Mouse (Mus musculus) forelimb bud, embryonic 11.5 days (tissue): Measurements from ENCODE around the gene Lrrc4.
A peak's percentile ranks its signal among the peaks of the same experiment; 100 is the strongest.

Experiments used
- DNase-seq: peaks from one replicate; pipeline ENCODE4 v3.0.0-alpha.2; 2012; ENCODE audit warnings: low read depth, low spot score

Lrrc4 gene

DNA sequence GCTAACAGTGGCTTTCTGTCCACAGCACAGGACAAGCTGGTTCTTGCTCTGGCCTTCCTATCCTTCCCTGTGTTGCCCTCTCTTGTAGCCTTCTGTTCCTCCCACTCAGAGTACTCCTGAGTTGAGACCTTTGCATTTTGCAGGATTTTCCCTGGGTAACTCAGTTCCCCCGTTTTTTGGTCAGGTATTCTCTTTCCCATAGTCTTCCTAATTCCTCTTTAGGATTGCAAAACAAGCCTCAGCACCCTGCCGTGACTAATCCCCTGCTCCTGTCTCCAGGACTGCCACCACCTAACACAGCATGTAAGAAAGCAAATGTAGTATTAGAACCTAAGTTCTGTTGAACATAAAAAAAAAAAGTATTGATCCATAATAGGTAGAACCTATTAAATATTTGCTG is 60.2 kb downstream of the Lrrc4 start:
- no peak for DNase-seq

DNA sequence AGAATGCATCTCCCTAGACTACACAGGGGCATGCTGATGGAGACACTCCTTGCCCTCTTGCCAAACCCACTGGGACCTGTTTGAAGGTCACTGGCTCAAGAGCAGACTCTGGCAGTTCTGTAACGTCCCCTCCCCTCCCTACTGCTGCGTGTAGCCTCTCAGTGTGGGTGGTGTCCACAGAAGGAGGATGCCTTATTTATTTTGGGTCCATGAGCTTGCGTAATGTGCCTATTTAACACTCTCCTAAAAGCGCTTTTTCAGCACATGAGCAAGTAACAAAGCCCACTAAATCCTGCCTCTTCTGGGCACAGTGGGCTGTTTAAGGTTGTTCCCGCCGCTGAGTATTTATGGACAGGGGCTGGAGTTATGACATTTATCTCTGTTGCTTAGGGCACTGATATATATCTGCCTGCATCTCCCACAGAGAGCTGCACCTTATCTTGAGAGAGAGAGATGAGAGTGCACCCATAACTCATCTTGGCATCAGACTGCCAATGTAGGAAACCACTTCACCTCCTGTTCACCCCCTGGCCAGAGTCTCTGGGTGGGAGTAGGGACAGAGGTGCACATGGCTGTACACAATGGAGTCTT is 63.6 kb downstream of the Lrrc4 start:
- DNase-seq = no peak

DNA sequence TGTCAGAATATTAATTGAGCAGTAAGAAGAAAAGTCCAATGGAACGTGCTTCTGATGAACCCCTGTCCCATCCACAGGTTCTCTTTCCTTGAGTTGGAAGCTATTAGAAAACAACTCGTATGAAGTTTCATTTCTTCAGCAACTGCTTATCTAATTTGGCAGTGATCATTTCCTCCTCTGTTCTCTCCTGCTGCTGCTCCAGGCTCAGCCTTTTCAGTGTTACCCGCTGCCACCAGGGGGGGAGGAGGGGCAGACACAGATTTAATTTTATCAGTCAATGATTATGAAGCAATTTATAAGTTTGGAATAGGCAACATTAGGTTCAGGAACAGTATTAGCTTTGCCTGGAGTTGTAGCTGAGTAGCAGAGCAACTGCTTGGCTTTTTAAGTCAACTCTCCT is 64.9 kb downstream of the Lrrc4 start:
- DNase-seq = no peak

DNA sequence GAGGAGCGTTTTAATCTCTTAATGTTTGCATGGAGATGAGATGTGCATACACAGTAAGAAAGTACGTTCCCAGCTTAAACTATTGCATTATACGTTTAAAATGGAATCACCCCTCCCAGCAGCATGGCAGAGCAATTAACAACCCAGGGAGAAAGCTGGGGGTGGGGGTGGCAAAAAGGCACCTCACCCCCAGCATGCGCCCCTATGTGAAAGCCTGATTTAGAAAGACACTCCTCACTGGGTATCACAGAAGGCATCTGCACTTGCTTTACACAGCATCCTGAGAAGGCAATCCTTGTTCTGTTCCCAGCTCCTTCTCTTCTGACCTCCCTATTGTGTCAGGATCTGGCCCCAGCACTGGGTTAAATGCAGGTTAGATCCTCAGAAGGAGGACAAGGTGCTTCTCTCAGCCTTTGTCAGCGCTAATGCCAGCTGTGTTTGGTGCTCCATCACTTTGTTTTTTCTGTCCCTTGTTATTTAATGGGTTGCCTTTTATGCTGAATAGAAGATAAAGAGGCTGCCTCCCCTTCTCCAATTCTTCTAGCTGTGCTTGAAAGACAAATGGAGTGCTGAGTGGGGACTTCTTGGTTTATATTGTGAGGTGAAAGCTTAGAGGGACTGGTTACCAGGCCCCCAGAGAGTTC is 69.3 kb downstream of the Lrrc4 start:
- no peak for DNase-seq

DNA sequence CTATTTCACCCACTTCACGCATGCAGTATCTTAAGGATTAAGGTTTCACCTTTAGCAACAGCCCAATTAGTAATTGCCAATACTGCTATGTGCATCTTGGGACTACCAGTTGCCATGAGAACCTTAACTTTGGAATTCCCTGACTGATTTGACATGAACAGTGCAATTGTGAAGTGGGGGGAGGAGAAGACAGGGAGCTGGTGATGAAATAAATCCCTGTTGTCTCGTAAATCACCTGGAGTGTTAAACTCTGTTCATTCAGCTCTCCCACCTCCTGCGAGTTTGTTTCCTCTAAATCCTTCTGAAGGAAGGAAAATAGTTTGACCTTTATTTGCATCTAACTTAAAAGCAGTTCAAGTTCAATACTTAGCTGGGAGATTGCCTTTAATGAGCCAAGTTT is 69.8 kb downstream of the Lrrc4 start:
- peak; percentile 21 for DNase-seq

DNA sequence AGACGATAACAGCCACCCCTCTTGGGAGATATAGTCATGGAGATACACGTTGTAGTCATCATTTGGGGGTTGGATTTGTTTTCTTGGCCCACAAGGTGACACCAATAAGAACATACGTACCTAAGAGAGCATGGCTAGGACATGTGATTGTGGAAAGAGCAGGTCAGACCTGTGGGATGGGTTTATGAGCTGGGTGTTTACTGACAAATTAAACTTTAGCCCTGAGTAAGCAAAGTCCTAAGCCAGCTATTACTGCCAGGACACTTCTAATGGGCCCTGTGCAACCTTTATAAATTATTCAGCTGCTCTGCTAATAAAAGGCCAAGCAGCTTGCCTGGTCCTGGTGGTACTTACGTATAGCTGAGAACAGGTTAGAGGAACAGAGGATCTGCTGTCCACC is 73.3 kb downstream of the Lrrc4 start:
- no peak for DNase-seq

DNA sequence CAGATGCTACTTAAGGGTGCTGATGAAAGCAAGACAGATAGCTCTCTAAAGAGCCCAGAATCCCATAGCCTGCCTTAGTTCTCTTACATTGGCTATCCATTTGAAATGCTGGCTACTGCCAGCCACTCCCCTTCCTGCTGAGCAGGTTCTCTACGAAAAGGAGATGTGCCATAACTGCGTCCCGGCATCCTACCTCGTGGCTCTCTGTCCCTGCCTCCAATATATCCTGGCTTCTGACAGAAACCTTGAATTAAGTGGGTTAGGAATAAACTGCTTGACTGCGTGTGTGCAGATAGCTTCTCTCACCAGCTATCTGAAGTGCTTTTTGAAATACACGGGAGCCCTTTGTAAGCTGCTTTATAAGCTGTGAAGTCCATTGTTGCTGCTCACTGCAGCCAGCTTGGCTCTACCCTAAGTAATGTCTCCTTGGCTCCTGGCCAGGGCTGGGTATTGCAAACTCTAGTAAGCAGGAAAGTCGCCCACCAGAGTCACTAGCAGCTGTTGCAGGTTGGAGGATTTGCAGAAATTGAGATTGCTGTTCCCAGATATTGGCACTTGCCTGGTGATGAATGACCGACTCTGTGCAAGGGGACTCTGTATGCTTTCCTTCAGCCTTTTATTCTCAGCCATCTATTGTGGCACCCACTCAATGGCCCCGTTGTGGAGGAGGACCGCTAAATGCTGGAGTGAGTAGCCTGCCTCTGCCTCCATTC is 75.1 kb downstream of the Lrrc4 start:
- DNase-seq = no peak

DNA sequence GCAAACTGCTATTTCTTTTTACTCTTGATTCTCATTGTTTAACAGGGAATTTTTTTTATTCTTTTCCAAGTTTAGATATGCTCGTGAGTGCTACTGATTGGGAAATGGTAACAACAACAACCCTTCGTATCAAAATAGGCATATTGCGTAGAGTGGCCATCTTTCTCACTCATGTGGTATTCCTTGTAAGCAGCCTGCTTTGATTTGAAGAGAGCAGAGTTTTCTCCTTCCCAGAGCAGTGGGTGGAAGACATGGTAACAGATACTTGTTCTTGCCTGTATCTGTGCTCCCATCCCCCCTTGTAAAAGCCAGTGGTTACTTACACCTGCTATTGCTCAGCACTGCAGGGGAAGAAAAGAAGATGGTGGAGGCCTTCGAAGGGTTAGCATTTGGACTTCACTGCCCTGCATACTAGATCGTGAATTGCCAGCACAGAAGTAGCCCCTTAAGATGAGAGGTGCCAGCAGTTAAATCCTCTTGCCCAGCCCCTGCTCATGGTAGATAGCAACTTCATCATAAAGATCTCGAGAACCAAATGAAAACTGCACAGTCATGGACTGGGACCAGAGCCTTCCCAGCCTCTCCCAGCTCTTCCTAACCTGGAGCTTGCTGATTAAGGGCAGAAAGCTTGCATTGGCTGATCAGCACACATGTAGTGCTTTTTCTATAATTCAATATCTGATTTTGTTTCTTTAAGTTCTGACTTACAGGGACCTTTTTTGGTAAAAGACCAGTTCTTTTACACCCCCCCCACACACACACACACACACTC is 77.2 kb downstream of the Lrrc4 start:
- DNase-seq = no peak

DNA sequence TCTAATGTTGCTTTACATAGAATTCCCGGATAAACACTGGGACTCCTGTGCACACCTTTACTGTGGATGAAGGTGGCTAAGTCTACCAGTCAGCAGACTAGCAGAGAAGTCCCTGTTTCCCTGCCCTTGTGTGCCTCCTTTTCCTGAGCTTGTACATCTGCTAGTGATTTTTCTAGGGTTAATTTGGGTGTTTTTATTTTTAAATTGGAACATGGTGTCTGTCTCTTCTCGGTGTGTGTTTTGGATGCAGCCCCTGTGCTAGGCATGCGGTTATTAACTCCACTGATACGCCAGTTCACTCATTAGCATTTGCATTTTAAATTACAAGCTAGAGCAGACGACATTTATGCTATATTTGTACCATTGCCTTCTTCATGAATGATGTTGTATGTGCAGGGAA is 77.9 kb downstream of the Lrrc4 start:
- DNase-seq = no peak

DNA sequence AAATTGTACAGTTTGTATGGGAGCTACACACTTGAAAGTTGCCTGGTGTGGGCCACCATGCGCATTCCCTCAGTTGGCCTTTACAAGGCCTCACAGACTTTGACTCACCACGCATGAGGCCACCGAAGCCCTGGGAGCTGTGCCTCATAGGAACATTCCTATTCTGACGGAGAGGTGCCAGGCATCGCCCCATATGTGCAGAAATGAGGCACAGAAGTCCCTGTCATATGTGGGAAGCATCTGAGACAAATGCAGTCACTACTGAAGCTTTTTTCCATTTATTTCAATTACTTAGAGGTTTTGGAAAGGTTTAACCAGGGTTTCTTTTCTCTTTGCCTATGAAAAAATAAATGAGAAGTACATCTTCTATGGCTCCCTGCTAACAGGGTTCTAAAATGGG is 78.3 kb downstream of the Lrrc4 start:
- no peak for DNase-seq

DNA sequence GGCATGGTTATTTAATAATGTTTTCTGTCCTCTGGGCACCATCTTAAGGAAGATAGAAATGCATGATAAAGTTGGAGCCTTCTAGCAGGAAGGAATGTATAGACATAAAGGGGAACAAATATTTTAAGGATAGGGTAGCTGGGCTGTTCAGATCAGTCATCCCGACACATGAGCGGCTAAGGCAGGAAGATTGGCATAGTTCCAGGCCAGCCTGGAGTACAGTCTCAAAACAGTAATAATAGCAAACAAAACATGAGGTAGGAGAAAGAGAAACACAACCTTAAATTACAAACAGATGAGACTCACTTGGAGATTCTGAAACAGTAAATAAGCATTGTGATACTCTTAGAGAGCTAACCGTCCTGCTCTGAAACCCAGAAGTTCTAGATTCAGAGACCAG is 80.4 kb downstream of the Lrrc4 start:
- no peak for DNase-seq

DNA sequence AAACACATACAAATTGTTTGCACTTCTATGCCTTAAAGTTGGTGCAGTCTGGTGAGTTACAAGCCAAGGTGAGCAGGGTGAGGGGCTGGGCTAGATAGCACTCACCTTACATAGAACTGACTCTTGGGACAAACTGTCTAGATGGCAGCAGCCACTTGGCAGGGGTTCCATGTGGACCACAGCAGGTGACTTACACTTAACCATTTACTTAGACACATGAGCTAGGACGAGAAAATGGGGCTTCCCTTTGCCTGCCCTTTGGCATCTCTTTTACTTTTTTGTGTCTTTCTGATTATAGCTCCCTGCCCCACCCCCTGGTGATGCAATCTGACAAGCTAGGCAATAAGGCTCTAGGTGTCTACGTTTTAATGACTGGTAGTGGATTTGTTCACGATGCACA is 82.3 kb downstream of the Lrrc4 start:
- DNase-seq = no peak

DNA sequence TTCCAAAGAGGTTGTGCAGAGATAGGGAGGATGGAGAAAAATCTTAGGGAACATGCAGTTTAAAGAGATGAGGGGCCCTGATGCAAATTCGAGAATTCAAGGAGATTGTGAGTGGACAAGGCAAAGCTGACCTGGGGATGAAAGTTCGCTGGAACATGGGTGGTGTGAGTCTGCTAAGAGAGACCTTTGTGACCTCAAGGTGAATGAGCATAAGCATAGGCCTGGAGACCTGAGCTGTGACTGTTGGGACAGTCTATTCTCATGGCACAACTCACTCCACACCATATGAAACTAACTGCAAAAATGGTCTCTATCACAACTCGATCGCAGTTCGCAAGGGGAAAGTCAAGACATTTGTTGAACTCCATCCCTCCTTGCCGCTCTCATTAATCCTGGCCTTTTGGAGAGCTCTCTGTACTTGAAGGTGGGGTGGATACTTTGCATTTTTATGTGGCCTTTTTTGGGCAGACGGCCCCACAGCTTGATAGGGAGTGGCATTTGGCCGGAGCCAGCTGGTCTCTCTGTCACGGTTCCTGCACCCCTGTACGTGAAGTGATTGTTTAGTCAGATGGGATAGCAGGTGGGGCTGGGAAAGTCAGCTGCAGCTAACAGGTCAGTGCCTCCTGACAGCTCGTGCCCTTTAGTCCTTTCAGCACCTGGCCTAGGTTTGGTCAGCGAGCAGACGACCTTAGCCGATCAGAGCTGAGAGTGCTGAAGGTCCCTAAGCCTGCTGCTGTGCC is 83.4 kb downstream of the Lrrc4 start:
- no peak for DNase-seq

DNA sequence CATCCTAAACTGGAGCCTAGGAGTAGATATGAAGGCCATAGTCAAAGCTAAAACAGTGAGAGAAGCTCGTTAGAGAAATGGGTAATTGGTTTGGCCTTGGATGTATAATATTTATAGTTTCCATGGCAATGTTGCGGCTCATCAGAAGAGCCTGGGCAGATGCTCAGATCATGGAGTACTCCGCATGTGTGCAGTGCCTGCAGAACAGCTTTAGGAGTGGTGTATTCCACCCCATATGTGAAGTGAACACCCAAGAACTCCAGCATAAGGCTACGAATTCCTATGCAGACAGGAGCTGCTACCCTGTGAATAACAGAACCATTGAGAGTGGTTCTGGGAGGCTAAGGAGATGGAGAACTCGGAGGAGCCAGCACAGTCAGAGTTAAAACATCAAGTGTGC is 84.5 kb downstream of the Lrrc4 start:
- no peak for DNase-seq

DNA sequence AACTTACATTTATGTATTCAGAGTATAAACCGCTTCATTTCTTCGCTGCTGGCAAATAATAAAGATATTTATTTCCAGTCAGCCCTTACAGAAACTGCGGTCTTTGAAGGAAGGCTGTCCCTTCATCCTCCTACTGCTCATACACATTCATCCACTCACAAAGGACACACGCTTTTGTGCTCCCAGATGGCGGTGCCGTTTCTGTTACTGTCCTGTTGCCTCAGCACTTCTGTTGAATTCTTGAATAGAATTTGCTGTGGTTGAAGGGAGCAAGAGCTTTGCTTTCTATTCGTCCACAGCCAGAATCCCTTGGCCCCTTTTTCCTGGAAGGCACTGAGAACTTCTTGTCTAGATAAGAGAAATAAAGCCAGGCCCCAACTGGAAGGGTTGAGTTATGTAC is 85.7 kb downstream of the Lrrc4 start:
- DNase-seq = no peak

DNA sequence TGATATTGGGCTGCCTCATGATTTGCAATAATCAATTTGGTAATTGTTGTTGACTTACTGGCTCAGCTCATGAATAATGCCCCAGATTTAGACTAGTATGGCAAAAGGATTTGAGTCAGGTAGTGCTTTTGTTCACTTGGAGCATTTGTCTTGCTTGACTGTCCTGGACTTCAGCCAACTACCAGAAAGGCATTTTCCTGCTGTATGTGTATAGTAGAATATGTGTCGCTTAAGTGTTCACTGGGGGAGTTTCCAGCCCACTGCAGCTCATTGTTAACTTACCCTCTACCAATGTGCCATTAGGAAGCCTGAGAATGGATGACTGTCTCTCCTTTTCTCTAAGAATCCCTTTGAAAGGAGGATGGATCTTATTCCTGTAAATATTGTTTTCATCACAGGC is 88.0 kb downstream of the Lrrc4 start:
- no peak for DNase-seq

DNA sequence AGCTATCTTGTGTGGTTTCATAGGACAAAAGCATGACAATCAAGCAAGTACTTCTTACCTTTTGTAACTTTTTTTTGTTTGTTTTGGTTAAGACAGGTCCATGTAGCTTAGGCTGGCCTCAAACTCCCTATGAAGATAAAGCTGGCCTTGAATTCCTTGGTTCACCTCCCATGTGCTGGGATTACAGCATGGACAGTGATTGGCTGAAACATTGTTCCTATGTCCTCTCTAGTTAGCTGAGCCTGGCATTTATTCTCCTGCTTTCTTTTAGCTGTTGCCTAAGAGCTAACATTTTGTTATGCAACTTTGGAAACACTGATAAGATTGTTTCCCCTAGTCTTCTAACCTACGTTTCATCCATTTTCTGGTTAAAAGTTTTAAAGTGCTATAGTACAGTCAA is 93.9 kb downstream of the Lrrc4 start:
- DNase-seq = no peak

DNA sequence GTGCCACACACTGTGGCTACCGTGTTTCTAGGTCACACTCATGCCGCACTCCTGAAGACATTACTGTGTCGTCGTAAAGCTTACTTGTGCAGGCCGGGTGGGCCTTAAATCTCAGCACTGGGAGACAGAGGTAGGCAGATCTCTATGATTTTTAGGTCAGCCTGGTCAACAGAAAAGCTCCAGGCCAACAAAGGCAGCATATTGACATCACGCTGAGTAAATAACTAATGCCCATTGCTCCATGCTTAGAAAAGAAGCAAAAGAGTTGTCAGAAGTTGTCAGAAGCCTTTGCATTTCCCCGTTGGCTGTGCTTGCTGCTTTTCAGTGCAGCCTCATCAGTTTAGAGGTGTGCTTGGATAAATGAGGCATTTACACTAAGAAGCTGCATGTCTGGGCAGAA is 94.9 kb downstream of the Lrrc4 start:
- DNase-seq = no peak

DNA sequence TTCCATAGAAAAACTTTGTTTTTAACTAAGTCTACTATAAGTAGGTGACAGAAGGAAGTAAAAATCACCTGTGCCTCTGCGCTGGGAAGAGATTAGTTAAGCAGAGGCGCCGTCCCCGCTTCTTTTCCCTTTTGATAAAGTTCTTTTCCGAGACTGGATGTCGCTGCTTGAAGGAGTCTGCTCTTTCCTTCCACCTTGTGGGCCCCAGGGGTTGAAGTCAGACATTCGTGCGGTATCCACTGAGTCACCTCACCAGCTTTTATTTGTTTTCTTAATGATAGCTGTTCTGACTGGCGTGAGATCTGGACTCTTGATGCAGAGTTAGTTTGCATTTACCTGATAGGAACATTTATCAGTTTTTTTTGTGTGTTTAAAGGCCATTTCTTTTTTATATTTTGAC is 96.4 kb downstream of the Lrrc4 start:
- DNase-seq = no peak

DNA sequence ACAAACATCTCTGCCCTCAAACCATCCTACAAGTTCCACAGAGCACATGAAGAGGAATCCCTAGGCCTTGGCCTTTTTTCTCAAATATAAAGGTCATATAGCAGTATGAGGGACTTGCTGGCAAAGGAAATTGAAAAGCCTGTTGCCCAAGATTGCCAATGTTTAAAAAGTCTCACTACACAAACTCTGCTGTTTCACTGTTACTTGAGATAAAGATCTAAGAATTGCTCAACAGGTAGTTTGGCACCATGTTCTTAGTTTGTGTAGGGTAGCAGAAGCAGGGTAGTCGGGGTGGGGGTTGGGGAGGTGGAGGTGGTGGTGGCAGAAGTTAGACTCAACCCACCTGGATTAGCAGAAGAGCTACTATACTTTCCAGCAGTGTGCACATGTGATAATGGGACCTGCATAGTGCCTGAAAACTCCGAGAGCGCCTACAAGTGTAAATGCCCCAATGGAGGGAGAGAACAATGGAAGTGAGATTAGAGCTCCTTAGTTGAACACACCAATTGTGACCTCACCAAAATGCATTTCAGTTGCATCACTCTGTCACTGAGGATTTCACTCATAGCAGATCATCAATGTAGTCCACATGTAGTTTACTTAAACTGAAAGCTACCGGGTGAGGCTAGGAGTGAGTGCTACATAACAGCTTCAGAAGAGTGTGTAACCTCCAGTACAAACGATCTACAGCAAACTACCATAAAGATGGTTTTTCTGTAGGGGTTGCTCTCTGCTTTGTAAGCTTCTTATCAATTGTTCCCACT is 97.5 kb downstream of the Lrrc4 start:
- no peak for DNase-seq

DNA sequence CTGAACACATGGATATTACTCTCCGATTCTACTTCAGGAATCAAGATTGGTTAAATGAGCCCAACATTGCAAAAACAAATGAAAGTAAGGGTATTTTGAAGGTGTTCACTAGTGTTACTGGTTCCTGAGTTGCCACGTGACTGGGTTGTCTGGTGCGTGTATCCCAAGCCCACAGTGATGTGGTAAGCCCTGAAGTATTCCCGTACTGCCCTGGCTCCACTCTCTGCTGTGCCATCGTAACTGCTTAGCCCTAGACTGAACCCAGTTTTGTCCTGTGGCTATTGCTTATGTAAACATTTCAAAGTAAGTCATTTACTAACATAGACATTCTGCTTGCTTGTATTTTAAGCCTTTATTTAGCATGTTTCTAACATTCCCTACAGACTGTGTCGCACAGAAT is 100.3 kb downstream of the Lrrc4 start:
- no peak for DNase-seq
